ENCODE assay signal across 21 mouse cellular contexts in genomic region chr14:13895198-13895597, GRCm38 (mm10). TPM values are rescaled to one million over a fixed set of nuclear protein-coding genes. Genes with fewer than 3 reads are reported as not detected.
DNase-seq lines count a peak whose midpoint lies in the region; ATAC-seq lines count a peak whose summit lies in the region.
"Had no signal": no experiment of that assay in that cellular context is flagged by ENCODE, and none has a peak within 500 bp of the region (broad histone marks: within the 10 kb centered on the region; RNA-seq: fewer than 3 reads in every experiment).

No protein-coding gene starts in this region.

- H3K27ac ChIP-seq in limb, embryonic 10.5 days = no peak overlapping the region

- H3K9me3 ChIP-seq in limb, embryonic 10.5 days (replicated peaks) = no peaks in the 10 kb centered on the region
- H3K9me3 ChIP-seq: G1E had no signal

- no peaks in the 10 kb centered on the region for H3K4me1 ChIP-seq in limb, embryonic 10.5 days

- no peaks in the 10 kb centered on the region for H3K27me3 ChIP-seq in limb, embryonic 10.5 days (ENCODE audit: low read depth, poor library complexity, severe bottlenecking)
- H3K27me3 ChIP-seq: CH12.LX, Patski had no signal

- ATAC-seq in CD4-positive, CD25-positive, alpha-beta regulatory T cell, adult 4 months = peak; percentile 66
- ATAC-seq in inflammation-experienced regulatory T-cells, adult 6 months = peak; percentile 70
- ATAC-seq: Patski had no signal

- H3K4me3 ChIP-seq in limb, embryonic 10.5 days = no peak overlapping the region

- DNase-seq in spleen, adult 18-20 months = no peak
- DNase-seq in limb, embryonic 10.5 days (ENCODE audit: low spot score) = no peak
- DNase-seq: adrenal gland, adult 2 months; adrenal gland, adult 8-10 months; adrenal gland, postnatal 10 days; adrenal gland, postnatal 14 days; adrenal gland, postnatal 25 days; adrenal gland, postnatal 36 days; B cell, adult 2 months; cerebellum, adult 11 months; cerebellum, adult 11-12 months; cerebellum, adult 18-20 months; cerebellum, adult 2 months had no signal

- H3K36me3 ChIP-seq in limb, embryonic 10.5 days = no peaks in the 10 kb centered on the region
- H3K36me3 ChIP-seq: G1E had no signal

RNA-seq across cellular contexts. Expression of gene Gm281, which starts 19.1 kb away (rescaled TPM):
- not detected for polyA plus RNA-seq in CD4-positive, CD25-positive, alpha-beta regulatory T cell, adult 4 months (2017; shearing (Covaris generic))
- not detected for polyA plus RNA-seq in inflammation-experienced regulatory T-cells, adult 6 months (2017; shearing (Covaris generic))
- 0.10 TPM in 1 of 2 replicates, not detected in the other for polyA plus RNA-seq in limb, embryonic 10.5 days (2016; fragmentation: Nextera tagmentation; extraction: Ambion mirVana)
- polyA plus RNA-seq: activated CD4-positive, CD25-positive, alpha-beta regulatory T cell, adult 4 months; adrenal gland, adult 2 months; brain, embryonic 14.5 days; C2C12; cerebellum, adult 2 months; G1E; Patski had no signal
